Mouse (Mus musculus): ENCODE results near the gene Gpatch4.

DNA sequence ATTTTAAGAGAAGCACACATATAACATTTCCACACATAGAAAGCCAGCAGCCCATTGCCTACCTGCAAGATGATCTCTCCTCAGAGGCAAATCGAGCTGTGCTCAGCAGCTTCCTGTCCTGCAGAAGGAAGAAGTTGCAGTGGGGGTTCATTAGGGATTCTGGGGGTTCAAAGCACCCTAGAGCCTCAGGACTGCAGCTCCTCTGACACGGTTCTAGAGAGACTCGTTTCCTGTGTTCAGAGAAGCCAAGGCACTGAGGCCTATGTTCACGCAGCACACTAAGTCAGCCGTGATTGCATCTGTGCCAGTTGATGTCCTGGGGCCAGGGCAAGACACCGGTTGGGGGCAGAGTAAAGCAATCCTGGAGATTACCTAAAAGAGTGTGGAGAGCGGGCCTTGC, 16.1 kb upstream of the Gpatch4 start:
- TF ChIP-seq CTCF (conservative IDR thresholded peaks at IDR 0.05; ENCODE audit: insufficient read depth, insufficient read length, low read depth, low read length) (no peak), POLR2A (IDR thresholded peaks at IDR 0.05; ENCODE audit: low read depth, low read length) (no peak)

All from kidney, adult 2 months (tissue).